ENCODE assay signal across 17 mouse cellular contexts in genomic region chr3:36733075-36733474, GRCm38 (mm10). TPM values are rescaled to one million over a fixed set of nuclear protein-coding genes. Genes with fewer than 3 reads are reported as not detected.
"Had no signal": no experiment of that assay in that cellular context is flagged by ENCODE, and none has a peak within 500 bp of the region (broad histone marks: within the 10 kb centered on the region; RNA-seq: fewer than 3 reads in every experiment).

No protein-coding gene starts in this region.

- H3K4me1 ChIP-seq: intestine, embryonic 15.5 days; liver, embryonic 13.5 days had no signal

- H3K27me3 ChIP-seq: intestine, embryonic 15.5 days; liver, embryonic 13.5 days had no signal

- ATAC-seq: intestine, embryonic 15.5 days had no signal

- H3K9me3 ChIP-seq: intestine, embryonic 15.5 days; liver, embryonic 13.5 days had no signal

- H3K4me3 ChIP-seq: intestine, embryonic 15.5 days; liver, embryonic 13.5 days had no signal

- DNase-seq: kidney, adult 11 months; kidney, adult 8-10 months; kidney, postnatal 14 days; kidney, postnatal 4 days; liver, embryonic 13.5 days; lung, adult 2 months; lung, postnatal 14 days; lung, postnatal 4 days; midbrain, embryonic 14.5 days; right cerebral cortex, postnatal 25 days; thymus, adult 2 months; thymus, postnatal 14 days; thymus, postnatal 4 days had no signal

- H3K36me3 ChIP-seq: intestine, embryonic 15.5 days; liver, embryonic 13.5 days had no signal

- H3K27ac ChIP-seq: intestine, embryonic 15.5 days; liver, embryonic 13.5 days had no signal

- H3K9ac ChIP-seq: intestine, embryonic 15.5 days; liver, embryonic 13.5 days had no signal

- H3K4me2 ChIP-seq: intestine, embryonic 15.5 days; liver, embryonic 13.5 days; midbrain, embryonic 11.5 days had no signal

RNA-seq across cellular contexts. Expression of gene Trpc3, which starts 43.1 kb away (rescaled TPM):
- total RNA-seq: megakaryocyte progenitor cell, adult 5-6 weeks; megakaryocyte-erythroid progenitor cell, adult 5-6 weeks had no signal
